Mouse (Mus musculus) heart, embryonic 11.5 days (tissue): Measurements from ENCODE around the gene Gcnt1. TPM values are rescaled to one million over a fixed set of nuclear protein-coding genes. Genes with fewer than 3 reads are reported as not detected.

ENCODE experiments used
- ATAC-seq: fragments of 200-750 bp; cut with Nextera tagmentation; replicated peaks from 2 replicates; pipeline ENCODE4 v1.8.0; 2017; ENCODE audit warnings: moderate library complexity; ENCODE audit not compliant: insufficient number of reproducible peaks, low FRiP score, low TSS enrichment
- H3K27ac ChIP-seq: fragments of 300-500 bp; sonication (generic); 2 replicates; pipeline ENCODE4 v1.5.1; 2014; ENCODE audit warnings: mild to moderate bottlenecking, low read depth, low read length
- H3K27me3 ChIP-seq: fragments of 300-500 bp; sonication (generic); 2 replicates; pipeline ENCODE4 v1.6.1; 2014; ENCODE audit warnings: mild to moderate bottlenecking, low read length, mixed read lengths; ENCODE audit not compliant: control insufficient read depth, insufficient read depth
- H3K36me3 ChIP-seq: fragments of 300-500 bp; sonication (generic); 2 replicates; pipeline ENCODE4 v1.6.1; 2014; ENCODE audit warnings: mild to moderate bottlenecking, low read length, moderate library complexity, mixed read lengths; ENCODE audit not compliant: control insufficient read depth, insufficient read depth
- H3K4me1 ChIP-seq: fragments of 300-500 bp; sonication (generic); 2 replicates; pipeline ENCODE4 v1.6.1; 2014; ENCODE audit warnings: low read length; ENCODE audit not compliant: control insufficient read depth, insufficient read depth
- H3K4me2 ChIP-seq: fragments of 300-500 bp; sonication (generic); 2 replicates; pipeline ENCODE4 v1.6.1; 2014; ENCODE audit warnings: mild to moderate bottlenecking, moderate library complexity
- H3K4me3 ChIP-seq: fragments of 300-500 bp; sonication (generic); 2 replicates; pipeline ENCODE4 v1.5.1; 2014; ENCODE audit warnings: low read depth, low read length
- H3K9ac ChIP-seq: fragments of 300-500 bp; sonication (generic); 2 replicates; pipeline ENCODE4 v1.6.1; 2014; ENCODE audit warnings: mild to moderate bottlenecking, low read depth, low read length, moderate library complexity
- H3K9me3 ChIP-seq: fragments of 300-500 bp; sonication (generic); replicated peaks from 2 replicates; pipeline ENCODE4 v1.6.1; 2016; ENCODE audit warnings: low read length; ENCODE audit not compliant: control insufficient read depth
- WGBS: fragments of 180-500 bp; shearing (Covaris S2); extraction: QIAGEN DNeasy Blood & Tissue Kit; methylation state at CpG from one replicate; pipeline ENCODE4 v1.1.7; 2014; ENCODE audit not compliant: insufficient replicate concordance; 5-methylcytosine and 5-hydroxymethylcytosine counted together
- polyA plus RNA-seq: library from polyadenylated mRNA; unstranded; fragments of >200 nt; fragmentation: Nextera tagmentation; extraction: Ambion mirVana; gene quantifications from 2 replicates; pipeline ENCODE4 v1.2.1, GENCODE M21; 2014

Gene Gcnt1
- polyA plus RNA-seq, 1 experiment from 2014 or later = 11.2 TPM

GRCm38 (mm10) chr19:17347852-17348251 is 24.8 kb downstream of the Gcnt1 start:
- Histone ChIP-seq H3K9ac (no peak overlapping the region), H3K36me3 (no peaks in the 10 kb centered on the region), H3K4me3 (no peak overlapping the region), H3K9me3 (no peaks in the 10 kb centered on the region), H3K27ac (no peak overlapping the region), H3K4me2 (no peak overlapping the region), H3K27me3 (no peaks in the 10 kb centered on the region), H3K4me1 (0 out of 2 replicates have a peak, but pooled peaks cover 9% of the 10 kb centered on the region)
- 80% methylated on average over 2 of the region's 2 CpGs for WGBS
- no peak for ATAC-seq

DNA sequence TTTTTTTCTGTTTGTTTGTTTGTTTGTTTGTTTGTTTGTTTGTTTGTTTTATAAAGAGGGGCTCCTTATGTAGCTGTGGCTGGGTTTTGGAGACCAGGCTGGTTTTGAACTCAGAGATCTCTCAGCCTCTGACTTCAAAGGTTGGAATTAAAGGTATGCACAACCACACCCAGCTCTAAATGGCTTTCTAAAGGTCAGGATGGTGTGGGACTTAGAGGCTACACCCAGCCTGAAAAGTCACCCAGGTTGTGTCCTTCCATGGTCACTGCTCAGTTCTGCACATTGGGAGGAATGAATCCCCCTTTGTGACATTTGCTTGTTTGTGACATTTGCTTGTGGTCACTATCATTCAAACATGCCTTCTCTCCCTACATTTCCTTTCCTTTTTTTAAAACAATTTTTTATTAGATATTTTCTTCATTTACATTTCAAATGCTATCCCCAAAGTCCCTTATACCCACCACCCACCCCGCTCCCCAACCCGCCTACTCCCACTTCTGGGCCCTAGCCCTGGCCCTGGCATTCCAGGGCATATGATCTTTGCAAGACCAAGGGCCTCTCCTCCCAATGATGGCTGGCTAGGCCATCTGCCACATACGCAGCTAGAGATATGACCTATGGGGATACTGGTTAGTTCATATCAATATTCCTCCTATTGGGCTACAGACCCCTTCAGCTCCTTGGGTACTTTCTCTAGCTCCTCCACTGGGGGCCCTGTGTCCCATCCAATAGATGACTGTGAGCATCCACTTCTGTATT is 25.7 kb downstream of the Gcnt1 start:
- no peak for ATAC-seq
- Histone ChIP-seq H3K4me2 (no peak overlapping the region), H3K9ac (no peak overlapping the region), H3K27me3 (no peaks in the 10 kb centered on the region; the same call in 1 of the 2 replicates), H3K4me1 (0 out of 2 replicates have a peak, but pooled peaks cover 9% of the 10 kb centered on the region), H3K4me3 (no peak overlapping the region), H3K27ac (no peak overlapping the region), H3K36me3 (no peaks in the 10 kb centered on the region), H3K9me3 (no peaks in the 10 kb centered on the region)
- WGBS = 100% methylated on average over 3 of the region's 3 CpGs

- WGBS = 88% methylated on average over 7 of the region's 7 CpGs
- H3K4me2 ChIP-seq = no peak overlapping the region
- no peaks in the 10 kb centered on the region for H3K36me3 ChIP-seq
- no peak overlapping the region for H3K27ac ChIP-seq
- no peaks in the 10 kb centered on the region; the same call in 1 of the 2 replicates for H3K27me3 ChIP-seq
- no peaks in the 10 kb centered on the region for H3K9me3 ChIP-seq
- H3K4me1 ChIP-seq = 0 out of 2 replicates have a peak, but pooled peaks cover 3% of the 10 kb centered on the region
- no peak for ATAC-seq
- no peak overlapping the region for H3K4me3 ChIP-seq
- H3K9ac ChIP-seq = no peak overlapping the region
These were observed 27.8 kb downstream of the Gcnt1 start for GRCm38 (mm10) chr19:17344881-17345280.

DNA sequence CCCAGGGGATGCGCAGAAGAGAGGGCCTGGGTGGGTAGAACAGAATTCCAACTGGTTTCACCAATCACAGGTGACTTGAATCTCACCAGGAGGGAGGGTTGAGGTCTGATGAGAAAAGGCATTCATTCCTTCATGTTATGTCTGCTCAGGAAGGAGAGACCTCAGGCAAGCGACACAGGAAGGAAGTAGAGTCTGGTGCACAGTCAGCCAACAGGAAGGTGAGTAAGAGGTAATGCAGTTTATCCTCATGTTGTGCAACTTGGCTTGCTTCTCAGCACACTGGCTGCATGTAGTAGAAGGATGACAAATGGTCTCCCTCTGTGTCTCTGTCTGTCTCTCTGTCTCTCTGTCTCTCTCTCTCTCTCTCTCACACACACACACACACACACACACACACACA is 33.1 kb downstream of the Gcnt1 start:
- Histone ChIP-seq H3K4me1 (peaks cover 11% of the 10 kb centered on the region; the same call in 1 of the 2 replicates), H3K36me3 (no peaks in the 10 kb centered on the region), H3K9ac (no peak overlapping the region), H3K4me2 (no peak overlapping the region), H3K27me3 (no peaks in the 10 kb centered on the region; the same call in 1 of the 2 replicates), H3K9me3 (no peaks in the 10 kb centered on the region), H3K27ac (no peak overlapping the region), H3K4me3 (no peak overlapping the region)
- no peak for ATAC-seq
- 85% methylated on average over 2 of the region's 2 CpGs for WGBS

GRCm38 (mm10) chr19:17337057-17337679 is 35.5 kb downstream of the Gcnt1 start:
- 46% methylated on average over 7 of the region's 7 CpGs for WGBS
- peaks cover 24% of the 10 kb centered on the region for H3K4me1 ChIP-seq
- H3K4me3 ChIP-seq = no peak overlapping the region
- no peaks in the 10 kb centered on the region for H3K36me3 ChIP-seq
- no peak overlapping the region; the same call in 1 of the 2 replicates for H3K4me2 ChIP-seq
- ATAC-seq = no peak
- H3K9me3 ChIP-seq = no peaks in the 10 kb centered on the region
- no peak overlapping the region for H3K27ac ChIP-seq
- H3K9ac ChIP-seq = no peak overlapping the region
- H3K27me3 ChIP-seq = no peaks in the 10 kb centered on the region; the same call in 1 of the 2 replicates

DNA sequence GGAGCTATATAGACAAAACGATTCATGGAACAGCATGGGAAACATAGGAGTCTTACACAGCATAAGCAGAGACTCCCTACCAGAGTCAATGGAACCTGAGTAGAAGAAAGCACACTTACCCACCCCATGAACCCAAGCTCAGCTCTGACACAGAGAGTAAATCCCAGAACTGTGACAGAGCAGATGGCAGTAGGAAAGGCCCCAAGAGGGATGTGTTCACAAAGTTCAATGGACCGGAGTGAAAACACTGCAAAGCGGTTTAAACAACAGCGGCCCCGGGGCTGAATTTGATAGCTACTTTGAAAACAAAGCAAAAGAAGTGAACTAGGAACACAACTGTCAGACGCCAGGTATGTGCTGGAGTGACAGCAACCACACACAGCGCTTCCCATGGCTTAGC is 36.0 kb downstream of the Gcnt1 start:
- ATAC-seq = no peak
- Histone ChIP-seq H3K27me3 (no peaks in the 10 kb centered on the region), H3K9me3 (no peaks in the 10 kb centered on the region), H3K9ac (no peak overlapping the region), H3K27ac (no peak overlapping the region), H3K36me3 (no peaks in the 10 kb centered on the region), H3K4me2 (no peak overlapping the region), H3K4me3 (no peak overlapping the region), H3K4me1 (peaks cover 24% of the 10 kb centered on the region)
- 63% methylated on average over 7 of the region's 7 CpGs for WGBS

DNA sequence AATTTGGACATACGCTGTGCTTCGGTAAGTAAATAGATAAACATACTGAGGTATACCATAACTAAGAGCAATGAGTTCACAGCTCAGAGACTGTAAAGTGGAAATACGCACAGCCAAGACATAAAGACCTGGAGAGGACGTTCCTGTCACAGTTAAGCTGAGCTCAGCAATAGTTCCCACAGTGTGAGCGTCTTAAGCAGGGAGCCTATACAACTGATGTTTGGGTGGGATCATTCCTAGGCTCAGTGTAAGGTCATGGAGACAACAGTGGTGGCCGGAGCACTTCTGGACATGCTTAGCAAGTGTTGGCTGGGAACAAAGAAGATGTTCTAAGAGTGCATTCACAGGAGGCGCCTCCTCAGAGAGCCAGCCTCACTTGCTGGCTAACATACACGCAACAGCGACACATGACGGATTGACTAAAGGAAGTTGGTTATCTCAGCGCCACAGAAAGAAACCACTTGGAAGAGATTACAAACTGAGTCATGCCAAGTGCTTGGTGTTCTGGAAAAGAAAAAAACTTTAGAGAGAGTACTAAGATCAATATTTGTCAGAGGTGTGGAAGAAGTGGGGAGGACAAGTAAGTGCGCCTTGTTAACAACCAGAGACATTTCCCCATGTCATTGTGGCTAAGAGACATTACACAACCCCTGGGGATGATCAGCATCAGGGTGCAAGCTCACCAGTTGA is 37.9 kb downstream of the Gcnt1 start:
- H3K4me1 ChIP-seq = peaks cover 24% of the 10 kb centered on the region
- no peaks in the 10 kb centered on the region; the same call in 1 of the 2 replicates for H3K36me3 ChIP-seq
- 56% methylated on average over 12 of the region's 12 CpGs for whole genome bisulfite sequencing
- H3K27me3 ChIP-seq = no peaks in the 10 kb centered on the region
- H3K4me3 ChIP-seq = no peak overlapping the region
- H3K9ac ChIP-seq = no peak overlapping the region
- H3K4me2 ChIP-seq = peak overlapping the region; percentile 42
- ATAC-seq = peak; percentile 73
- H3K9me3 ChIP-seq = no peaks in the 10 kb centered on the region
- peak overlapping the region; percentile 82 for H3K27ac ChIP-seq

DNA sequence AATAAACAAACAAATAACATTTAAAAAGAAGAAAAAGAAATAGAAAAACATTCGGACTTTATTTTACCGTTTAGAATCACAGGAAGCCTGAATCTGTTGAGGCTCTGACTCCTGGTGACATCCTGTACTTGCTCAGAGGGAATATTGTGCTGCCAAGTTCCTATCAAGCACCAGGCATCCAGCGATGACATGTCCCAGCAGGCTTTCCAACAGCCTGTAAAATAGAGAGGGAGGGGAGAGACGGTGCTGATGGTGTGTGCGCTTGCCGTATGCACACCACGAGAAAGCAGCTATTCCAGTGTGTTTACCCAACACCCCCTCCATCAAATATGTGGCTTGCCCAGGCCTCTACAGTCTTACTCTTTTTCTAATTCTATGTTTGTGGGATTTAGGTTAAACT is 39.6 kb downstream of the Gcnt1 start:
- peak; percentile 50 for ATAC-seq
- WGBS = 35% methylated on average over 7 of the region's 7 CpGs
- Histone ChIP-seq H3K27ac (no peak overlapping the region), H3K9me3 (no peaks in the 10 kb centered on the region), H3K4me1 (peaks cover 24% of the 10 kb centered on the region), H3K4me3 (no peak overlapping the region), H3K4me2 (no peak overlapping the region), H3K27me3 (no peaks in the 10 kb centered on the region), H3K36me3 (no peaks in the 10 kb centered on the region; the same call in 1 of the 2 replicates), H3K9ac (no peak overlapping the region)
